Mouse (Mus musculus) cerebellum, adult 2 months (tissue): ENCODE measurements at regions not wholly inside any gene's neighbourhood (a gene's known extent, or its start where the extent isn't known, plus 50 kb on each side); places are given as distances from the start of the nearest gene placed in this dataset.

ENCODE experiments used
- CTCF ChIP-seq: fragments of 200-500 bp; IDR thresholded peaks from 2 replicates; pipeline ENCODE4 v1.5.1; 2011; ENCODE audit warnings: low read depth, mild to moderate bottlenecking, control low read depth, low read length, moderate library complexity, borderline replicate concordance; ENCODE audit not compliant: insufficient read depth
- POLR2A ChIP-seq: fragments of 200-500 bp; IDR thresholded peaks from 2 replicates; pipeline ENCODE4 v1.6.1; 2011; ENCODE audit warnings: low read length, control low read depth, borderline replicate concordance; ENCODE audit not compliant: insufficient read depth

GRCm38 (mm10) chr15:93675624-93676023, 79.9 kb upstream of the Prickle1 start:
- TF ChIP-seq POLR2A (no peak), CTCF (no peak)
